Mouse (Mus musculus): ENCODE measurements at regions not wholly inside any gene's neighbourhood (a gene's known extent, or its start where the extent isn't known, plus 50 kb on each side); places are given as distances from the start of the nearest gene placed in this dataset.

DNA sequence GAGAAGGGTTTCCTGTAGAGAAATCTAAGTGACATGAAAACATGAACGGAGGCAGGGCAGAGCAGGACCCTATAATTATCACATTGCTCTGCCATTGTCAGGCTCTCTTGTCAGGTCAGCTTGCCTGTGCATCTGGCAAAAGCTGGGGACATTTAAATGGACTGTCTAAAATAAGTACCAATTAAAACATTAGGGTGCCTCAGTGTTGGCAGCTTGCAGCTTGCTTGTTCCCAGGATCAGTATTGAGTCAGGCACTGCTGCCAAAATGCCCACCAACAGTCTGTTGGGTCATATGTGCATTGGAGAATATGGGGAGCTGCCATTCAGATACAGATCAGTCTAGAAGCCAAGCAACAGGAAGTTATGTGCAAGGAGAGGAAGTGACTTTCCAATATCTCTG lies 349.5 kb upstream of the B3gat1 start:
- WGBS: 83% methylated on average over 1 of the region's 1 CpGs
- Histone ChIP-seq H3K27me3 (ENCODE audit: control insufficient read depth, insufficient read depth, low read length) (no peaks in the 10 kb centered on the region), H3K9ac (ENCODE audit: low read length) (no peak overlapping the region), H3K27ac (ENCODE audit: low read length) (no peak overlapping the region), H3K4me2 (ENCODE audit: low read depth, low read length) (no peak overlapping the region), H3K4me1 (ENCODE audit: control insufficient read depth, insufficient read depth, low read length) (no peaks in the 10 kb centered on the region), H3K4me3 (replicated peaks; ENCODE audit: low read length) (no peak overlapping the region), H3K9me3 (replicated peaks; ENCODE audit: control insufficient read depth, low read length) (no peaks in the 10 kb centered on the region), H3K36me3 (ENCODE audit: control insufficient read depth, insufficient read depth, low read length) (no peaks in the 10 kb centered on the region)
- no peak for ATAC-seq (ENCODE audit: insufficient read depth, low FRiP score)

DNA sequence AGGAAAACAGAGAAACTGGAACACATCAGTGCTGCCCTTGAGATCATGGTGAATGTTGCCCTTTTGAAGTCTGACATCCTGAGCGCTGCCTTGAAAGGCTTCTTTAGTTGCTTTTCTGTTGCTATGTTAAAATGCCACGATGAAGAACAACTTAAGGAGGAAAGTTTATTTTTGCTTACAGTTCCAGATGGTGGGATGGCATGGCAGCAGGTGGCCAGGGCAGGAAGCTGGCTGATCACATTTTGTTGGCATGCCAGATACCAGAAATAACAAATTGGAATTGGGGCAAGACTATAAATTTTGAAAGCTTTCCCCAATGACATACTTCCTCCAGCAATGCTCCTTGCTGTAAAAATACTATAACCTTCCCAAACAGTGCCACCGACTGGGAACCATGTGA lies 334.9 kb upstream of the B3gat1 start:
- Histone ChIP-seq H3K36me3 (ENCODE audit: control insufficient read depth, insufficient read depth, low read length) (no peaks in the 10 kb centered on the region), H3K27me3 (ENCODE audit: control insufficient read depth, insufficient read depth, low read length) (no peaks in the 10 kb centered on the region), H3K4me3 (replicated peaks; ENCODE audit: low read length) (no peak overlapping the region), H3K4me2 (ENCODE audit: low read depth, low read length) (no peak overlapping the region), H3K27ac (ENCODE audit: low read length) (no peak overlapping the region), H3K9ac (ENCODE audit: low read length) (no peak overlapping the region), H3K9me3 (replicated peaks; ENCODE audit: control insufficient read depth, low read length) (no peaks in the 10 kb centered on the region), H3K4me1 (ENCODE audit: control insufficient read depth, insufficient read depth, low read length) (no peaks in the 10 kb centered on the region)
- 75% methylated on average over 3 of the region's 3 CpGs for WGBS
- ATAC-seq (ENCODE audit: insufficient read depth, low FRiP score): no peak

DNA sequence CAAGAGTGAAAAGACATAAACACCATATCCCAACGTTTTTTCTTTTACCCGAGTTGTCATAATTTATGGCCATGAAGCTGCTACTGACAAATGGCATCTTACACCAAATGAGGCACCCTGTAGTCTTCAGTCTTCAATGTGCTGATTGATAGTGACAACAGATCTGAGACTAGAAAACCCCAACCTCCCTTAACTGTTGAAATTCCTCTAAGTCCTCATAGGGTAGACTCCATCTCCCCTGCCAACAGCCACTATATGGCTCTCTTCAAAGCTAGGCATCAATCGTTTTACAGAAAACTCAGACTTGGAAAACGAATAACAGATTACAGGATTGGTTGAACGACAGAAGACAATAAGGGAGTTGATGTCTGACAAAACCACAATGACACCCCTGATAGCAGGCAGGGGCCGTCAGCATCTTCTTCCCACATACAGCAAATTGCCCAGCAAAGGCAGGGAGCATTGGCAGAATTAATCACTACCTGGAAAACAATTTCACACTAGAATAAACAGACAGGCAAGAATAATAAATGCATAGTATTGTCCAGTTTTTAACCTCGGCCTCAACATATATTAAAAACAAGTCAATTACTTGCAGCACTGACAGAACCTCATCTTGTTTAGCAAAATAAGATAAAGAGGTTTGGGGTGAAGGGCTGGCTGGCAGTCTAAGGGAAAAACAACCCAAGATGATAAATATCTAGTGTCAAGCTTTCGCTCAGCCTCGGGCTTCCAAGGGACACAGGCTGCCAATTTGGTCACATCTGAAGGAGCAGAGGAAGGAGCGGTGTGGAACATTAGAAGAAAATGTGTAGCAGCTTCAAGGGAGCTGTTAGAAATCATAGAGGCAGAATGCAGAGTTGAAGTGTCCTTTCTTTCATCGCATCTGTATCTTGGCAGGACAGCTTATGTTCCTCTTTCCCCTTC lies 310.4 kb upstream of the B3gat1 start:
- ATAC-seq (ENCODE audit: insufficient read depth, low FRiP score): no peak
- Histone ChIP-seq H3K9me3 (replicated peaks; ENCODE audit: control insufficient read depth, low read length) (no peaks in the 10 kb centered on the region), H3K4me3 (replicated peaks; ENCODE audit: low read length) (no peak overlapping the region), H3K4me1 (ENCODE audit: control insufficient read depth, insufficient read depth, low read length) (no peaks in the 10 kb centered on the region), H3K27ac (ENCODE audit: low read length) (no peak overlapping the region), H3K36me3 (ENCODE audit: control insufficient read depth, insufficient read depth, low read length) (no peaks in the 10 kb centered on the region), H3K9ac (ENCODE audit: low read length) (no peak overlapping the region), H3K4me2 (ENCODE audit: low read depth, low read length) (no peak overlapping the region), H3K27me3 (ENCODE audit: control insufficient read depth, insufficient read depth, low read length) (no peaks in the 10 kb centered on the region)
- WGBS: 34% methylated on average over 11 of the region's 11 CpGs

DNA sequence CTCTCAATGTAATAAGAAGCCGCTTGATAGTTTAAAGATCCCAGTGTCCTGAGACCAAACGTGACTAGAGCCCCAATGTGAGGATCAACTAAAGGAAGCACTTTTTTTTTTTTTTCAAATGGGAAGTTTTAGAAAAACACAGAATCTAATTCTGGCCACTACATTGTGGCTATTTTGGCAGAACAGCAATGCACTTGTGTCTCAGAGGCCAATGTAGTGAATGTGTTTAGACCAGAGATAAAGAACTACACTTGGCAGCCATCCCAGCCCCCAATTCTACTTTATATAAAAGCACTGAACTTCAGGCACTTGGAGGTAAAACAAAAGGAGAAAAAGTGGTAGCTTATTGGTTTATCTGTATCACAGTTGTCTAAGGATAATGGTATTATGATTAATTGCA lies 298.0 kb upstream of the B3gat1 start:
- Histone ChIP-seq H3K9me3 (replicated peaks; ENCODE audit: control insufficient read depth, low read length) (no peaks in the 10 kb centered on the region), H3K4me3 (replicated peaks; ENCODE audit: low read length) (no peak overlapping the region), H3K9ac (ENCODE audit: low read length) (no peak overlapping the region), H3K4me2 (ENCODE audit: low read depth, low read length) (no peak overlapping the region), H3K27me3 (ENCODE audit: control insufficient read depth, insufficient read depth, low read length) (no peaks in the 10 kb centered on the region), H3K27ac (ENCODE audit: low read length) (no peak overlapping the region), H3K4me1 (ENCODE audit: control insufficient read depth, insufficient read depth, low read length) (no peaks in the 10 kb centered on the region), H3K36me3 (ENCODE audit: control insufficient read depth, insufficient read depth, low read length) (no peaks in the 10 kb centered on the region)
- ATAC-seq (ENCODE audit: insufficient read depth, low FRiP score): no peak
- 60% methylated on average over 2 of the region's 2 CpGs for WGBS

DNA sequence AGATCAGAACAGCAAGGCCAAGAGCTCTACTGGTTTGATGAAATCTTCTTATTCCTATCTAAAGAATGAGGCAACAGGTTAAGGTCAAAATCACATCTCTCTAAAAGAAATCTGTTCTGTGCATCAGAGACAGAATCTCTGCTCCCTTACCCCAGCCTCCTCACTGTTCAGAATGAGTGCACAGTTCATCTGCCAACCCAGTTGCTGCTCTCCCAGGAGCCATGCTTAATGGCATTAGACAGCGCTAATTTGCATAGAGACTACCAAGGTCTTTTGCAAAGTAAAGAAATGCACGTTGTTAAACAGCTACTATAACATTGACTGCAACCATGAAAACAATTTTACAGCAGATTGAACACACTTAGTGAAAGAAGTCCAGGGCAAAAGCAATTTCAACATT lies 296.3 kb upstream of the B3gat1 start:
- Histone ChIP-seq H3K4me2 (ENCODE audit: low read depth, low read length) (no peak overlapping the region), H3K4me3 (replicated peaks; ENCODE audit: low read length) (no peak overlapping the region)

DNA sequence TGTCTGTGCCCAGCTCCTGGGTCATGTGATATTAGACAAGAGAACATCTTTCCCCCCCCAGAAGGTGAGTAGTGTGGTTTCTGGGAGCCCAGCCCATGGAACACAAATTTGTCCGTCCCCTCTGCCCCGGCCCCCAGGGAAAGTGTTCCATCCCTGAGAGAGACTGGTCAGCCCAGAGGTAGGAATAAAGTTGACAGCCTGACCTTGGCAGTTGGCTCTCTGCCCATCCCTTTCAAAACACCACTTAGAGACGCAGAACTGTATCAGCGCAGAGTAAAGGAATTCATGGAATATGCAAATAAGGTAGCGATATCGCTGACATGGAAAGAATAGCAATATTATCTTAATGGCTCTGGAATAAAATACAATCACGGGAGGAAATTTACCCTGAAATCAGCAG lies 279.6 kb upstream of the B3gat1 start:
- no peaks in the 10 kb centered on the region for H3K4me1 ChIP-seq (ENCODE audit: control insufficient read depth, insufficient read depth, low read length)
- no peak overlapping the region for H3K27ac ChIP-seq (ENCODE audit: low read length)
- H3K4me3 ChIP-seq (replicated peaks; ENCODE audit: low read length): no peak overlapping the region
- no peaks in the 10 kb centered on the region for H3K36me3 ChIP-seq (ENCODE audit: control insufficient read depth, insufficient read depth, low read length)
- no peak overlapping the region for H3K9ac ChIP-seq (ENCODE audit: low read length)
- no peak overlapping the region for H3K4me2 ChIP-seq (ENCODE audit: low read depth, low read length)
- no peak for ATAC-seq (ENCODE audit: insufficient read depth, low FRiP score)
- H3K9me3 ChIP-seq (replicated peaks; ENCODE audit: control insufficient read depth, low read length): no peaks in the 10 kb centered on the region
- no peaks in the 10 kb centered on the region for H3K27me3 ChIP-seq (ENCODE audit: control insufficient read depth, insufficient read depth, low read length)
- WGBS: 70% methylated on average over 7 of the region's 7 CpGs

More for the DNA sequence above, 296.3 kb upstream of the B3gat1 start:
- no peak overlapping the region for H3K27ac ChIP-seq (ENCODE audit: low read length)
- H3K9ac ChIP-seq (ENCODE audit: low read length): no peak overlapping the region
- ATAC-seq (ENCODE audit: insufficient read depth, low FRiP score): no peak
- H3K36me3 ChIP-seq (ENCODE audit: control insufficient read depth, insufficient read depth, low read length): no peaks in the 10 kb centered on the region
- H3K4me1 ChIP-seq (ENCODE audit: control insufficient read depth, insufficient read depth, low read length): no peaks in the 10 kb centered on the region
- no peaks in the 10 kb centered on the region for H3K9me3 ChIP-seq (replicated peaks; ENCODE audit: control insufficient read depth, low read length)
- no peaks in the 10 kb centered on the region for H3K27me3 ChIP-seq (ENCODE audit: control insufficient read depth, insufficient read depth, low read length)
- 67% methylated on average over 2 of the region's 2 CpGs for WGBS

DNA sequence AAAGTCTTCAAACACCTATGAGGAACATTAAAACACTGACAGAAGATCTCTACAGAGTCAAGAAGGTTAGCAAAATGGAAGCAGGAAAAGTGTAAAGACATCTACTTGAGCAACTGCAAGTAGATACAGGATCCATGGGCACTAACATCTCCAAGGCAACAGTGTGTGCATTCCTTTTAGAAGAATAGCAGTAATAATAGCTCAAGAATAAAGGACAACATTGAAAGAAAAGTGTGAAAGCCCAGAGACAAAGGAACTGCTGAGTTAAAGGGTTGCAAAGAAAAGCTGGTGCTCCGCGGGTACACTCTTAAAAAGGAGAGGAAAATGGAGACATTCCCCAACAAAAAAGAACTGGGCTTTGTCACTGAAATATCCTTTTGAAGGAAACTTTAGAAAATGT lies 272.4 kb upstream of the B3gat1 start:
- no peak overlapping the region for H3K27ac ChIP-seq (ENCODE audit: low read length)
- H3K9ac ChIP-seq (ENCODE audit: low read length): no peak overlapping the region
- ATAC-seq (ENCODE audit: insufficient read depth, low FRiP score): no peak
- H3K4me1 ChIP-seq (ENCODE audit: control insufficient read depth, insufficient read depth, low read length): no peaks in the 10 kb centered on the region
- WGBS: 55% methylated on average over 2 of the region's 2 CpGs
- H3K27me3 ChIP-seq (ENCODE audit: control insufficient read depth, insufficient read depth, low read length): no peaks in the 10 kb centered on the region
- no peak overlapping the region for H3K4me3 ChIP-seq (replicated peaks; ENCODE audit: low read length)
- no peak overlapping the region for H3K4me2 ChIP-seq (ENCODE audit: low read depth, low read length)
- H3K36me3 ChIP-seq (ENCODE audit: control insufficient read depth, insufficient read depth, low read length): no peaks in the 10 kb centered on the region
- H3K9me3 ChIP-seq (replicated peaks; ENCODE audit: control insufficient read depth, low read length): no peaks in the 10 kb centered on the region

DNA sequence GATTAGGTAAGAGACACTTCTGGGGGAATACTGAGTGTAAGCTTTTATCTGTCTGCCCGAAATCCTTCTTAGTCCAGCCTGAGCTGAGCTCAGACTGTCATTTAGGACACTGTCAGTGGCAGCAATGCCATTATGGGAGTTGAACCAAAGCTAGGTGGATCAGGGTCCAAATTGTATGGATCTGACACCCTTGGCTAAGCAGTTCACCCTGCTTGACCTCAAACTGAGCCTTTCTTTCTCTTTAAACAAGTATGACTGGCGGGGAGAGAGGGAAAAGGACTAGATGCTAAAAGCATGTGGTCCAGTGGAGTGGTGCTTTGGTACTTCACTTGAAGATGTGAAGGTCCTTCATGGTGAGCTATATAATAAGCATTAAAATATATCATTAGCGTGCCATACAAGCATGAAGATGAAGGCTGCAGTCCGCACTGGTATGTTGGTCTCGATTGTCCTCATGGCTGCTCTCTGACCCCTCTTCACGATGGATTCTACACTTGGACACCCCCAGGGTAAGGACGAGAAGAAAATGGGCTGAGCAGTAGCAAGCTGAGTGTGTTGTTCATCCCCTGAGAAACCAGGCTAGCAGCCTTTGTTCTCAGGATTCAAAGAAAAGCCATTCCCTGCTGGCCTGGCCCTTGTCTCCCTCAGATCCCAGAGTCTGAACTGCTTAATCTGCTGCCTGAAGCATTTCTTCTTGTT lies 262.7 kb upstream of the B3gat1 start:
- no peaks in the 10 kb centered on the region for H3K27me3 ChIP-seq (ENCODE audit: control insufficient read depth, insufficient read depth, low read length)
- no peaks in the 10 kb centered on the region for H3K36me3 ChIP-seq (ENCODE audit: control insufficient read depth, insufficient read depth, low read length)
- WGBS: 67% methylated on average over 7 of the region's 7 CpGs
- H3K27ac ChIP-seq (ENCODE audit: low read length): no peak overlapping the region
- H3K4me2 ChIP-seq (ENCODE audit: low read depth, low read length): no peak overlapping the region
- H3K9ac ChIP-seq (ENCODE audit: low read length): no peak overlapping the region
- no peaks in the 10 kb centered on the region for H3K4me1 ChIP-seq (ENCODE audit: control insufficient read depth, insufficient read depth, low read length)
- H3K4me3 ChIP-seq (replicated peaks; ENCODE audit: low read length): no peak overlapping the region
- H3K9me3 ChIP-seq (replicated peaks; ENCODE audit: control insufficient read depth, low read length): no peaks in the 10 kb centered on the region
- no peak for ATAC-seq (ENCODE audit: insufficient read depth, low FRiP score)

DNA sequence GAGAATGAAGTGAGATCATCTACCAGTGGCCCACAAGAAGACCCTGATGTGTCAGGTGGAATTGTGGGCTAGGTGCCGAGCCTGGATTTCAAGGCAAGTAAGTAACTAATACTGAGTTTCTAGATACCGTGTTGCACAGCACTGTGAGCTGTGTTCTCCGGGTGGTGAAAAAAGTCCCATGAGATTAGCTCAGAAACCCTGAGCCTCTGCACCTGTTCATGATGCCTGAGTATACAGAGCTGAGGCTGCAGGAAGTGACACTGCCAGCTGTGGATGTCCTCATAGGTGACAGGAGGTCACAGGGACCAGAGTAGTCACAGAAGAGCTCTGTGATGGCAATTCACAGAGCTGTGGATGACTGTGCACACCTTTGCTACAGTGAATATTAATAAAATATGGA lies 257.2 kb upstream of the B3gat1 start:
- Histone ChIP-seq H3K9ac (ENCODE audit: low read length) (no peak overlapping the region), H3K27ac (ENCODE audit: low read length) (no peak overlapping the region), H3K4me3 (replicated peaks; ENCODE audit: low read length) (no peak overlapping the region), H3K4me1 (ENCODE audit: control insufficient read depth, insufficient read depth, low read length) (no peaks in the 10 kb centered on the region), H3K9me3 (replicated peaks; ENCODE audit: control insufficient read depth, low read length) (no peaks in the 10 kb centered on the region), H3K4me2 (ENCODE audit: low read depth, low read length) (no peak overlapping the region), H3K36me3 (ENCODE audit: control insufficient read depth, insufficient read depth, low read length) (no peaks in the 10 kb centered on the region), H3K27me3 (ENCODE audit: control insufficient read depth, insufficient read depth, low read length) (no peaks in the 10 kb centered on the region)
- WGBS: 87% methylated on average over 3 of the region's 3 CpGs
- no peak for ATAC-seq (ENCODE audit: insufficient read depth, low FRiP score)

Measured in stomach, embryonic 16.5 days (tissue).